Mouse (Mus musculus) stomach, embryonic 14.5 days (tissue): Measurements from ENCODE around the gene Btrc. TPM values are rescaled to one million over a fixed set of nuclear protein-coding genes. Genes with fewer than 3 reads are reported as not detected.

Source experiments
- ATAC-seq: fragments of 200-750 bp; cut with Nextera tagmentation; 2 replicates; pipeline ENCODE4 v1.8.0; 2017; ENCODE audit warnings: low read depth, moderate TSS enrichment; ENCODE audit not compliant: insufficient number of reproducible peaks, insufficient read depth, low FRiP score
- H3K27ac ChIP-seq: fragments of 300-500 bp; sonication (generic); 2 replicates; pipeline ENCODE4 v1.5.1; 2014; ENCODE audit warnings: mild to moderate bottlenecking, low read length, moderate library complexity, mixed read lengths
- H3K27me3 ChIP-seq: fragments of 300-500 bp; sonication (generic); 2 replicates; pipeline ENCODE4 v1.6.1; 2014; ENCODE audit warnings: low read length, control low read depth, mixed read lengths; ENCODE audit not compliant: control insufficient read depth, insufficient read depth
- H3K36me3 ChIP-seq: fragments of 300-500 bp; sonication (generic); 2 replicates; pipeline ENCODE4 v1.6.1; 2014; ENCODE audit warnings: mild to moderate bottlenecking, control low read depth, low read length, moderate library complexity, mixed read lengths; ENCODE audit not compliant: control insufficient read depth, insufficient read depth
- H3K4me1 ChIP-seq: fragments of 300-500 bp; sonication (generic); 2 replicates; pipeline ENCODE4 v1.6.1; 2014; ENCODE audit warnings: low read length, control low read depth, mixed read lengths; ENCODE audit not compliant: control insufficient read depth, insufficient read depth
- H3K4me2 ChIP-seq: fragments of 300-500 bp; sonication (generic); replicated peaks from 2 replicates; pipeline ENCODE4 v1.6.1; 2014; ENCODE audit warnings: low read depth, low read length, control low read depth
- H3K4me3 ChIP-seq: fragments of 300-500 bp; sonication (generic); 2 replicates; pipeline ENCODE4 v1.5.1; 2014; ENCODE audit warnings: low read depth, low read length, control low read depth
- H3K9ac ChIP-seq: fragments of 300-500 bp; sonication (generic); replicated peaks from 2 replicates; pipeline ENCODE4 v1.6.1; 2014; ENCODE audit warnings: low read depth, mild to moderate bottlenecking, control low read depth, low read length, moderate library complexity, mixed read lengths
- H3K9me3 ChIP-seq: fragments of 300-500 bp; sonication (generic); 2 replicates; pipeline ENCODE4 v1.6.1; 2016; ENCODE audit warnings: low read depth, low read length, control low read depth; ENCODE audit not compliant: control insufficient read depth
- WGBS: fragments of 180-500 bp; shearing (Covaris S2); extraction: QIAGEN DNeasy Blood & Tissue Kit; methylation state at CpG from one replicate; pipeline ENCODE4 v1.1.7; 2014; 5-methylcytosine and 5-hydroxymethylcytosine counted together
- polyA plus RNA-seq: library from polyadenylated mRNA; unstranded; fragments of >200 nt; fragmentation: Nextera tagmentation; extraction: Ambion mirVana; gene quantifications from 2 replicates; pipeline ENCODE4 v1.2.1, GENCODE M21; 2014

The Btrc gene
- polyA plus RNA-seq, 1 experiment from 2014 or later: 52.1 TPM

- H3K4me1 ChIP-seq: no peaks in the 10 kb centered on the region
- H3K4me2 ChIP-seq: no peak overlapping the region
- H3K4me3 ChIP-seq: no peak overlapping the region
- peaks cover 3% of the 10 kb centered on the region; the same call in 1 of the 2 replicates for H3K36me3 ChIP-seq
- H3K9ac ChIP-seq: no peak overlapping the region
- no peaks in the 10 kb centered on the region for H3K9me3 ChIP-seq
- no peaks in the 10 kb centered on the region for H3K27me3 ChIP-seq
- H3K27ac ChIP-seq: no peak overlapping the region
- WGBS: 53% methylated on average over 6 of the region's 6 CpGs
- no peak for ATAC-seq
Measured at GRCm38 (mm10) chr19:45388551-45388950, 25.0 kb downstream of the Btrc start.

GRCm38 (mm10) chr19:45394078-45394477, 30.5 kb downstream of the Btrc start:
- H3K36me3 ChIP-seq: no peaks in the 10 kb centered on the region
- H3K4me3 ChIP-seq: no peak overlapping the region
- no peak overlapping the region for H3K27ac ChIP-seq
- WGBS: 77% methylated on average over 7 of the region's 7 CpGs
- no peak overlapping the region for H3K4me2 ChIP-seq
- H3K4me1 ChIP-seq: no peaks in the 10 kb centered on the region
- no peak overlapping the region for H3K9ac ChIP-seq
- no peaks in the 10 kb centered on the region for H3K27me3 ChIP-seq
- no peak for ATAC-seq
- no peaks in the 10 kb centered on the region for H3K9me3 ChIP-seq

- Histone ChIP-seq H3K9me3 (no peaks in the 10 kb centered on the region), H3K4me3 (no peak overlapping the region), H3K36me3 (no peaks in the 10 kb centered on the region), H3K27ac (no peak overlapping the region), H3K9ac (no peak overlapping the region), H3K27me3 (no peaks in the 10 kb centered on the region), H3K4me2 (no peak overlapping the region), H3K4me1 (no peaks in the 10 kb centered on the region)
- ATAC-seq: no peak
- 51% methylated on average over 2 of the region's 2 CpGs for WGBS
Measured at GRCm38 (mm10) chr19:45411000-45411399, 47.5 kb downstream of the Btrc start.

- ATAC-seq: no peak
- Histone ChIP-seq H3K4me3 (no peak overlapping the region), H3K36me3 (no peaks in the 10 kb centered on the region), H3K27ac (no peak overlapping the region), H3K4me2 (no peak overlapping the region), H3K9me3 (no peaks in the 10 kb centered on the region), H3K9ac (no peak overlapping the region), H3K4me1 (0 out of 2 replicates have a peak, but pooled peaks cover 4% of the 10 kb centered on the region), H3K27me3 (no peaks in the 10 kb centered on the region)
- 91% methylated on average over 3 of the region's 3 CpGs for WGBS
Measured at GRCm38 (mm10) chr19:45412694-45413093, 49.2 kb downstream of the Btrc start.

GRCm38 (mm10) chr19:45413966-45414365, 50.4 kb downstream of the Btrc start:
- Histone ChIP-seq H3K4me1 (0 out of 2 replicates have a peak, but pooled peaks cover 4% of the 10 kb centered on the region), H3K27me3 (no peaks in the 10 kb centered on the region), H3K9me3 (no peaks in the 10 kb centered on the region), H3K27ac (no peak overlapping the region), H3K36me3 (no peaks in the 10 kb centered on the region), H3K4me2 (no peak overlapping the region), H3K4me3 (no peak overlapping the region), H3K9ac (no peak overlapping the region)
- 75% methylated on average over 3 of the region's 3 CpGs for WGBS
- ATAC-seq: no peak

GRCm38 (mm10) chr19:45417601-45418000, 54.1 kb downstream of the Btrc start:
- no peaks in the 10 kb centered on the region for H3K36me3 ChIP-seq
- no peak for ATAC-seq

GRCm38 (mm10) chr19:45422276-45422675, 58.7 kb downstream of the Btrc start:
- no peak for ATAC-seq
- H3K27ac ChIP-seq: no peak overlapping the region; the same call in 1 of the 2 replicates
- H3K4me1 ChIP-seq: peaks cover 9% of the 10 kb centered on the region; the same call in 1 of the 2 replicates
- no peaks in the 10 kb centered on the region for H3K27me3 ChIP-seq
- no peak overlapping the region for H3K9ac ChIP-seq
- no peak overlapping the region for H3K4me3 ChIP-seq
- WGBS: 64% methylated on average over 7 of the region's 7 CpGs
- no peaks in the 10 kb centered on the region for H3K9me3 ChIP-seq
- 0 out of 2 replicates have a peak overlapping the region, but pooled peaks have one; percentile 5 for H3K4me2 ChIP-seq
- no peaks in the 10 kb centered on the region; the same call in 1 of the 2 replicates for H3K36me3 ChIP-seq

More at GRCm38 (mm10) chr19:45417601-45418000, 54.1 kb downstream of the Btrc start:
- H3K4me2 ChIP-seq: no peak overlapping the region
- H3K4me1 ChIP-seq: peaks cover 9% of the 10 kb centered on the region; the same call in 1 of the 2 replicates
- H3K27me3 ChIP-seq: no peaks in the 10 kb centered on the region
- H3K4me3 ChIP-seq: no peak overlapping the region
- no peaks in the 10 kb centered on the region for H3K9me3 ChIP-seq
- H3K9ac ChIP-seq: no peak overlapping the region
- H3K27ac ChIP-seq: no peak overlapping the region

- Histone ChIP-seq H3K27me3 (no peaks in the 10 kb centered on the region), H3K4me3 (no peak overlapping the region), H3K27ac (no peak overlapping the region), H3K4me1 (peaks cover 13% of the 10 kb centered on the region; the same call in 1 of the 2 replicates), H3K9ac (no peak overlapping the region), H3K4me2 (no peak overlapping the region), H3K9me3 (no peaks in the 10 kb centered on the region), H3K36me3 (no peaks in the 10 kb centered on the region)
- ATAC-seq: no peak
- WGBS: 67% methylated on average over 4 of the region's 4 CpGs
Measured at GRCm38 (mm10) chr19:45428146-45428545, 64.6 kb downstream of the Btrc start.

- Histone ChIP-seq H3K36me3 (no peaks in the 10 kb centered on the region), H3K27ac (no peak overlapping the region), H3K27me3 (no peaks in the 10 kb centered on the region), H3K4me2 (no peak overlapping the region), H3K9me3 (no peaks in the 10 kb centered on the region), H3K9ac (no peak overlapping the region), H3K4me1 (peaks cover 13% of the 10 kb centered on the region; the same call in 1 of the 2 replicates), H3K4me3 (no peak overlapping the region)
- WGBS: 70% methylated on average over 6 of the region's 6 CpGs
- ATAC-seq: no peak
Measured at GRCm38 (mm10) chr19:45430971-45431633, 67.6 kb downstream of the Btrc start.
